14 mouse cellular contexts compared by ENCODE assay signal in genomic region chr13:14517478-14517877, GRCm38 (mm10). TPM values are rescaled to one million over a fixed set of nuclear protein-coding genes. Genes with fewer than 3 reads are reported as not detected.
"Had no signal": no experiment of that assay in that cellular context is flagged by ENCODE, and none has a peak within 500 bp of the region (broad histone marks: within the 10 kb centered on the region; RNA-seq: fewer than 3 reads in every experiment).

No protein-coding gene starts in this region.

- H3K36me3 ChIP-seq: limb, embryonic 10.5 days; liver, embryonic 15.5 days; midbrain, embryonic 10.5 days; midbrain, embryonic 15.5 days; neural tube, embryonic 12.5 days had no signal

- H3K9ac ChIP-seq: liver, embryonic 15.5 days; midbrain, embryonic 15.5 days; neural tube, embryonic 12.5 days had no signal

- ATAC-seq: intestine, postnatal 0 days; lung, postnatal 0 days; midbrain, embryonic 15.5 days had no signal

- H3K9me3 ChIP-seq: limb, embryonic 10.5 days; liver, embryonic 15.5 days; midbrain, embryonic 10.5 days; midbrain, embryonic 15.5 days; neural tube, embryonic 12.5 days had no signal

- DNase-seq: kidney, adult 8-10 months; kidney, postnatal 25 days; lung, adult 2 months; lung, postnatal 4 days; thymus, adult 2 months; thymus, postnatal 25 days had no signal

- H3K4me2 ChIP-seq: liver, embryonic 11.5 days; liver, embryonic 15.5 days; midbrain, embryonic 15.5 days; neural tube, embryonic 12.5 days had no signal

- H3K27me3 ChIP-seq: midbrain, embryonic 15.5 days; neural tube, embryonic 12.5 days had no signal

- H3K27ac ChIP-seq: limb, embryonic 10.5 days; liver, embryonic 15.5 days; midbrain, embryonic 10.5 days; midbrain, embryonic 15.5 days; neural tube, embryonic 12.5 days had no signal

- H3K4me3 ChIP-seq: limb, embryonic 10.5 days; liver, embryonic 15.5 days; midbrain, embryonic 10.5 days; midbrain, embryonic 15.5 days; neural tube, embryonic 12.5 days had no signal

- H3K4me1 ChIP-seq: neural tube, embryonic 12.5 days had no signal

RNA-seq across cellular contexts. Expression of gene Hecw1, which starts 5.5 kb away (rescaled TPM):
- polyA plus RNA-seq: lung, adult 2 months had no signal
